Mouse (Mus musculus) mouse embryonic stem cell (cell line): ENCODE measurements around the gene Dgkz.

Source experiments
- in situ Hi-C, 2 experiments: fragments of 300-500 bp; cut with MboI; formaldehyde crosslinking; loops; 1 replicate in 1 of 2; 3 replicates in 1 of 2; pipeline ENCODE4 v1.14.3; 2019 to 2020; ENCODE audit warnings: low sequenced_read_pairs in 2 of 2, low pct_unique_long_range_greater_than_20kb in 1 of 2, mixed read lengths in 1 of 2; ENCODE audit not compliant: unreplicated experiment in 1 of 2

Gene Dgkz

DNA sequence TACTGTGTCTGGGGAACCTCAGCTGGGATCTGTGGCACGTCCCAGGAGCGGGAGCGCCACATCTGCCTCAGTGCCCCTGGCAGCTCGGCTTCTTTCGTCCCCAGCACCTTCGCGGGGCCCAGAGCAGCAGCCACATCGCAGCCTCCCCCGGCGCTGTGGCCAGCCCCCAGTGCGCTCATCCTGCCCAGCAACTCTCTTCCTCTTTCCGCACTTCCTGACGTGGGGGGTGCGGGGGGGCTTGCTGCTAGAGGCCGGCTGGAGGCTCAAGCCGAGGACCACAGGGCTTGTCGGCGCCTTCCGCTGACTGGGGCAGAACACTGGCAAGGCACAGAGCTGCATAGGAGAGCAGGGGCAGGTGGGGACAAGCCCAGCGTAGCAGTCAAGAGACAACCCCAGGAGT lies 10.2 kb downstream of the Dgkz start:
- in situ Hi-C loops, result no loop called here

DNA sequence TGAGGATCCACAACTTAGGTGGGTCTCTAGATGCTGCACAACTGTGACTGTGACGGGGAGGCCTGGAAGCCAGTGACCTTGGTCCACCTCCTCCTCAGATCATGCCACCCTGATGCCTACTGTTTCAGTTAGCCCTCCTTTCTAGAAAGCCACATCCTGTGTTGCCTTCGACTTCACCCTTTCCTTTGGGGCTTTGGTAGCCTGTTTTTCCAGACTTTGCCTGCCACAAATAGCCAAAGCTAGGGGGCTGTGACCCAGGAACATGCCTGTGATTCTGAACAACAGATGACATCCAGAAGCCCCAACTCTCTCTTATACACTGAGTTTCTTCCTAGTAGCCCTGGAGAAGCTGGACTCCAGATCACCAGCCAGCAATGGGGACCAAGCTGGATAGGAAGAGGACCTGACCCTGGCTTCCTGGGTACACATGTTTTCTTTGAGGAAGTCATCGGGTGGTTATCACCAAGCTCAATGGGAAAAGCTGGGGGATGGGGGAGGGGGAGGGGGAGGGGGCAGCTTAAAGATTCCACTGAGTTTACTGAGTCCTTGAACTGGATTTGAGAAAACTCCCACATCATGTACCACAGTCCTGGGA lies 11.0 kb downstream of the Dgkz start:
- in situ Hi-C loops, result no loop called here

DNA sequence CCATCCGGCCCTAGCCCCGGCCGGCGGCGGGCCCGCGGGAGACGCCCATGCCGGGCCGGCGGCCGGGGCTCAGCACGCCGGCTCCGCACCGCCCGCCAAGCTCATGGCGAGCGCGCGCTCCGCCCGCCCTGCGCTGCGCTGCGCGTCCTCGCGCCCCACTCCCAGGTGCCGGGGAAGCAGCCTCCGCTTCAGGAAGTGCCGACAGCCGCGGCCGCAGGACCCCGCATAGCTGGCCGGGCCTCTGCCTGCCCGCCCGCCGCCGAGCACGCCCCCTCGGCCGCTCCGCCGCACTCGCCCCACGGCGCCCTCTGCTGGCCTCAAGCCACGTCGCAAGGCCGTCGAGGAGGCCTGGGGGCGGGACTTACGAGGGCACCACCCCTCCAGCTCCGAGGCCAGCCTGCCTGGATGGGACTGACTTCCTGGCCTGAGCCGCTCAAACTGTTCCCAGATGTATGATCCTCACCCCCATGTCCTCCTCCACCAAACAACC lies 12.2 kb downstream of the Dgkz start:
- in situ Hi-C loops, result no loop called here

DNA sequence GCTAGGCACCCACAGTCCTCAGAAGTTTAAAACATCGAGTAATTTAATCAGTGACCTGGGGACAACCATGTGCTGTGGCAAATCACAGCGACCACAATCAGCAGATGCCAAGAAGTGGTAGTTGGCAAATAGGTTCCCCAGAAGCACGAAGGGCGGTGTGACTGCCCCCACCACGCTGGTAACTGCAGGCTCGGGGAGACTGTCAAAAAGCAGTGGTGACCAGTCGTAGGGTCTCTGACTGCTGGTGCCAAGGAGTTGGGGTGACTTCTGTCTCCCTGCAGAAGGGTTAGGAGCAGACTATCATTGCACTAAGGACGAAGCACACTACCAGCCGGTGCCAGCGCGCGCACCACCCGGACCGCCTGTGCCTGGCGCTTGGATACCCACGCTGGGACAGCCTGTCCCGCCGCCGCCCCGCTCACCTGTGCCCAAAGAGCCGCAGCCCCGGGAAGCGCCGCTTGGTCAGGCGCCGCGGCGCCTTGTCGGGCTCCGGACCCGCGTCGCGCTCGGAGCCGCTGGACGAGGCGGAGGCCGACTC lies 12.7 kb downstream of the Dgkz start:
- in situ Hi-C loops, result no loop called here

DNA sequence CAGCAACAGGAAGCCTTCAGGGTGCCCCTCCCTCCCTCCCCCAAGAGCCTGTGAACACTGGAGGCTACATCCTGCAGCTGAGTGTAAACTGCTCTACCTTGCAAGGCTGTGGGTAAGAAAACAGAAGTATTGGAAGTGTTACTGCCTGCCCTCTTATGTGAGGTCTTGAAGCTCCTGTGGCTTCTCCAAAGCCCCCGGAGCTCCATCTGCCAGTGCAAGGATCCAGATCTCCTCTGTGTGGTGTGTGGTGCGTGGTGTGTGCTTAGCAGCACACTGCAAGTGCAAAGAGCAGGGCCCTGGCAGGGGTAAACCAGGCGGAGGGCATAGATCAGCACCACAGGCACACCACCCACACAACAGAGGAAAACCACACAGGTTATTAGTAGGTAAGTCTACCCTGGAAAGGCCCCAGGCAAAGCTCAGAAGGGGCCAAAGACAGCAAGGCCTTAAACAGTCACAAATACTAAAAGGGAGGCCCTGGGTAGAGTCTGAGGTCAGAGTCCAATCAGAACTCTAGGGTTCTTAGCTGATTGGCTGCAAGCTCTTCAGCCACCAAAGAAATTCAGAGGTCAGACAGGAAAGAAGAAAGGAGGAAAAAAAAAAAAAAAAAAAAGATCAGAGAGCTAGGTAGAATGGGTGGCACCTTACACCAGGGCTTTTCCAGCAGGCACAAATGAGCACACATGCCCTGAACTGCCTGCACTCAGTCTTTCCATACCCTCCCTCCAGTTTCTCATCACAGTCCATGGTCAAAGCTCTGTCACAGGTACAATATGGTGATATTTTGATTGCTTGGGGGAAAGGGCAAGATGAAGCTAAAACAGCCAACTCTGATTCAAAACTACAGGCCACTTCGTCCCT lies 13.5 kb downstream of the Dgkz start:
- in situ Hi-C loops, result no loop called here

DNA sequence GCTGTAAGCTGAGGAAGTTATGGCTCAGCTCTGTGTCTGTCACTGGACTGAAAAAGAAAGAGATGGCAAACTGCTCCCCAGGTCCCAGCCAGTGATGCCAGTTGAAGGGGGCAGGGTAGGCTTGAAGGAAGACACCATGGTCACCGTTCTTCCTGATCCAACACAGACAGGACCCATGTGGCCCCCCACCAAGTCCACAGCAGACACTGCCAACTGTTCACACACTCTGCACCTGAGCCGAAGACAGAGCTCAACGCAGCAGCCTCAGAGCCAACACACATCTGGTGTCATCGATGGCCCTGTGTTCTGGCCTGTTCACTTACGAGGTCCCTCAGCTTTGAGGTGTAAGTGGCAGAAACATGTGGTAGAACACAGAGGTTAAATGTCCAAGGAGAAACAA lies 15.2 kb downstream of the Dgkz start:
- in situ Hi-C loops, result no loop called here

DNA sequence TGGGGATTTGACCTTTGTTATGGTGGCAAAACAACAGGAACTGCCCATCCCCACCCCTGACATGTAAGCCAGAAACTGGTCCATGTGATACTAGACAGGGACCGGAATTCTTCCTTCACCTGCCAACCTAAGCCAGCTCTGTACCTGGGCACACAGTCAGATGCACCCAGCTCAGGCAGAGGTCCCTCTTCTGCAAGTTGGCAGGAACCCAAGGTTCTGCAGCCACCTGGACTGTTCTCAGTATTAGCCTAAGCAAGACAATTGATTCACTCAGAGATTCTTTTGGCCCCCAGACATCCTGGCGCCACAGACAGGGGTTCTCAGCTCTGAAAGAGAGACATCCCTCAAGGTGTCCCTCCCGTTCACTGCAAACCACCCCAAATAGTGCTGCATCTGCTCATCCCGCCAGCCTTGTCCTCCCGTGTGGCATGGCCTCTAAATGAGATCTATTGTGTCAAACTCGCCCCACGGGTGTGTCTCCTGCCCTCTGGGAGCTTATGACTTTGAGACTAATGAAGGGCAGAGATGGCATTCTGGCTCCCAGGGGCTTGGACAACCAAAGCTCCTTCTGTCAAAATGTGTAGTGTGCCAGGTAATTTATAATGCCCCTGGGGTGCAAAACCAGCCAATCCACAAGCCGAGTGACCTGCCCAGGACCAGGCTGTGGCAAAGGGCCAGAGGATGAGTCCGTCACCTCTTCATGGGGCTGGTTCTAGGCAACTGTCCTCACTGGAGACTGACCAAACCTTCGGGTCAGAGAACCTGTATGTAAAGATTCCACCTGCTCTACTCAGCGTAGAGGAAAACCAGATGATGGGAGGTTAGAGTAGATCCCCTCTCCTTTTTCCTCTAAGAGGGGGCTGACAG lies 15.9 kb downstream of the Dgkz start:
- in situ Hi-C loops, result no loop called here

DNA sequence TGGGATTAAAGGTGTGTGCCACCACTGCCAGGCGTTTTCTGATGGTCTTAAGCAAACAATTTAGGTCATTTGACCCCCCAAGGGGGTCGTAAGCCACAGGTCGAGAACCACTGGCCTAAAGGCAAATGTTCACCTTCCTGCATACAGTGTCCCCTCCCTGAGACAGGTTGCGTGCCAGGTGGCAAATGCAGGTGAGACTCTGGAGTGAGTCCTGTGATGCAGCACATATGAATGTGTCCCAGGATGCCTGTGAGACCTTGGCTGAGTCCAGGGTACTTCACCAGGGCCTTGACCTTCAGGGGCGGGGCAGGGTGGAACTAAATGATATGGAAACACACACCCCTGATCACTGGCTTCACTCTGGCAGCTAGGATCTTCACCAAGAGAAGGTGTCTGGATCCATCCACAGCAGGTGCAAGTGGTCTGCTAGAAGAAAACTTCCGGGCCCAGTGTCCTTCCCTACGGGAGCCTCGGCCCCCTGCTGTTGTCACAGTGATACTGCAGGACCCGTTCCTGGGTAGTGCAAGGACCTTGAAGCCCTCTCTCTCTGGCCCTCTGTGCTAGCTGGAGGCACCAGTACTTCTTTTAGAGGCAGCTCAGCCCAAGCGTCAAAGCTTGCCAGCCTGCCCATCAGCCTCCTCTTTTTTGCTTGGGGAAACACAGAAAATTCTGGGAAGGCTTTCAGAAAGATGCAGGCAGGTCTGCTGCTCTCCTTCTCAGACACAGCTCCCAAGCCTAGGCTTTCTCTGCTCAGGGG lies 16.8 kb downstream of the Dgkz start:
- in situ Hi-C loops, result no loop called here

DNA sequence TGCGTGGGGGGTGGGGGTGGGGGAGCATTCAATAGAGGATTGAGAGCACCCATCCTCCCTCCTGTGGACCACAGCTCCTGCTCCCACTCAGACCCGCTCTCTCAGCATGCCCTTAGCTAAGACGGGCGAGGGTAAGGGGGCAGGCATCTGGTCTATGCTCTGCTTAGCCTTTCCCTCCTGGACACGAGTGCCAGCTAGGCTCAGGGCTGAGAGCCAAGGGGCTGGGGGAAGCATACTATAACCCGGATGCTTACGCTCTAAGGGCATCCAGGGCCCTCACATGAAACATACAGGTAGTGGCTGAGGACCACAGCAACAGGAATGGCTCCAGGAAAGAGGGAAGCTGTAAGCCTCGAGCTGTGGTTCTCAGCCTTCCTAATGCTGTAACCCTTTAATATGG lies 17.6 kb downstream of the Dgkz start:
- in situ Hi-C loops, result no loop called here

DNA sequence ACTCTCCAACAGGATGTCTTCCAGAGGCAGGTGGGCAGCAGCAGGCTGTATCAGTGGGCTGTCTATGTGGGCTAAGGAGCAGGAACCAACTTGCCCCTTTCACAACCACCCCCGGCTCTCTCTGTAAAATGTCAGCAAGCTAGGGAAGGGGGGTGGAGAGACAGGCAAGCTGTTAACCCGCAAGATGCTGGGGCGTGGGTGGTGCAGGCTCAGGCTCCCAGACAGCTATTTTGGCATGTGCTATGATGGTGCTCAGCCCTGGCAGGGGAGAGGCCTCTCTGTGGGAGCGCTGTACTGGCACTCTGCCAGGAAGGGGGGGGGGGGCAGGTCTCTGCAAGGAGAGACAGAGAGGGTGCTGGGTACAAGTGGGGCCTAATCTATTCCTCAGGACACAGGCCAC lies 18.6 kb downstream of the Dgkz start:
- in situ Hi-C loops, result no loop called here

DNA sequence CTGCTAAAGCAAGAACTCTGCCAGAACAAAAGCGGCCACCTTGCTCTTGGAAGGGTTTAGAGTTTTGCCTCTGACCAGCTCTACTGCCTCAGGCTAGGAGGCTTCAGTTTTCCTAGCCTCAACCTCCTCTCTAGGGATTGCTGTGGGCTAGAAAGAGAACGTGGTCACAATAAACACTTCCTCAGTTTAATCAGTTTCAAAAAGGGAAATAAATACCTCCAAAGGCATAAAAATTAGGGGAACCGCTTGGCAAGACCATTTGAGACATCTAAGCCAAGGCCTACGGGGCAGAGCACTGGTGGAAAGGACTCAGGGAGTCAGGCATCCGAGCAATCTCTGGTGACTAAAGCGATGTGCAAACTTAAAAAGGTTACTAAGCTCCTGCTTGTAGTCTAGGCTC lies 19.8 kb downstream of the Dgkz start:
- in situ Hi-C loops, result no loop called here

DNA sequence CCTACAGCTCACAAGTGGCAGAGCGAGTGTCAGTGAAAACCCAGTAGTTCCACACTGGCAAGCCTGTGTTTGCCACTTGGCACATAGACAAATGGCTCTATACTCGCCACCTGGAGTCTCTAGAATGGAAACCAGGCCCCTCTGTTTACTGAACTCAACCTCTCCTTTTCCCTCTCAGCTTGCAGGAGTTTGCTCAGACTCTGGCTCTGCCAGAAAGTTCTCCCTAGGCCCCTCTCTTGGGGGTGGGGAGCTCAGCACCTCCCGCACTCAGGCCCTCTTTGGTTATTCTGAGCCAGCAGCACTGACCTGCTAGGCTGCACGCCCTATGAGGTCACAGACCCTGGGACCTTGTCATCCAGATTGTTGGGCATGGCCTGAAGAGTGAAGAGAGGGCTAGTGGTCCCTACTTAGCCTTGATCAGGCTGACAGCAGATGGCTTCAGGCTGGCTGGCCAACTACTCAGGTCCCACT lies 20.5 kb downstream of the Dgkz start:
- in situ Hi-C loops, result no loop called here

DNA sequence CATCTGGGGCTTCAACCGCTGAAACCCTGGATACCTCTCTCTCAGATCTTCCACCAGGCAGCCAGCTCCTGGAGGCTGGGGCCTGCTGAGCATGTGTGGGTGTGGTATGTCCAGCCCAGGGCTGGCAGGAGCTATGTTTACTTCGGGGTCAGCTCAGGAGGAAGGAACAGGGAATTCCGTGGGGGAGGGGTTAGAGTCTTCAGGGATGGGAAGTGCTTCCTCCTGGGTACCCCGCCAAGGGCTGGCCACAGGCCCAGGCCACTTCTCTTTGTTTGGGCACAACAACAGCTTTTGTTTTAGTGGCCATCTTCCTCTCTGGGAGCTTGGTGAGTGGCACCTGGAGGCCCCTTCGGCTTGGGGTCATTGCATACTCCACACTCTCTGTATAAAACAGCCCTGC lies 21.8 kb downstream of the Dgkz start:
- in situ Hi-C loops, result no loop called here

DNA sequence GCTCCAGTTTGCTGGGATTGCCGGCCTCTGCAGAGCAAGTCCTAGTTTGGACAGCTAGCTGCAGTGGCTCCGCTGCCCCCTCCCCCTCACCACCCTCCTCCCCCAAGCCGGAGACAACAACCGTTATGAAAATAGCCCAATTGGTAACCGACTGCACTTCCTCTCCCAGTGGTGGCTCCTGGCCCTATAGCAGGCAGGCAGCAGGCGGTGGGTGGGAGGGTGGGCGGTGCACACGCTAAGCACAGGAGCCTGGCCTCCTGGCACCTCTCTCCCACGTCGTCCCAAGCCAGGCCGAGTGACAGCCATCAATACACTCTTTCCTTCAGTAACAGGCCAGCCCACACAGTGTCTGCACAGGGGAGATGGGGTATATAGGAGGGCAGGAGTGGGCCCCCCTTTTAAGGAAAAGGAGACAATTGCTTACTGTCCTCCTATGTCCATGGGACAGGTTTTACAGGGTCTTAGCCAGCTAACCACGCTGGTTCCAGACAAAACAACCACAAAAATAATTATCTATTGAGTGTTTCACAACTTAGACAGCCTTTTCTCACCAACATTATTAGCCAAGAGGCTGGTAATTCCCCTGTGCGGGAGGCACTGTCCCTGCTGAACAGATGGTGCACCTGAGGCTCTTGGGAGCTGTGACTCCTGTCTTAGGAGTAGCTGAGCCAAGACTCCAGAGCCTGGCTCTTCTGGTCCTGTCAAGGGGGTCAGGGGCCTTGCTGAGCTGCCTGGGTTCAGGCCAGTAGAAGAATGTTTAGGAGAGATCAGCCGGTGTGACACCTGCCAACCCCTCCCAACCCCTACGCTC lies 25.2 kb downstream of the Dgkz start:
- in situ Hi-C loops, result no loop called here

DNA sequence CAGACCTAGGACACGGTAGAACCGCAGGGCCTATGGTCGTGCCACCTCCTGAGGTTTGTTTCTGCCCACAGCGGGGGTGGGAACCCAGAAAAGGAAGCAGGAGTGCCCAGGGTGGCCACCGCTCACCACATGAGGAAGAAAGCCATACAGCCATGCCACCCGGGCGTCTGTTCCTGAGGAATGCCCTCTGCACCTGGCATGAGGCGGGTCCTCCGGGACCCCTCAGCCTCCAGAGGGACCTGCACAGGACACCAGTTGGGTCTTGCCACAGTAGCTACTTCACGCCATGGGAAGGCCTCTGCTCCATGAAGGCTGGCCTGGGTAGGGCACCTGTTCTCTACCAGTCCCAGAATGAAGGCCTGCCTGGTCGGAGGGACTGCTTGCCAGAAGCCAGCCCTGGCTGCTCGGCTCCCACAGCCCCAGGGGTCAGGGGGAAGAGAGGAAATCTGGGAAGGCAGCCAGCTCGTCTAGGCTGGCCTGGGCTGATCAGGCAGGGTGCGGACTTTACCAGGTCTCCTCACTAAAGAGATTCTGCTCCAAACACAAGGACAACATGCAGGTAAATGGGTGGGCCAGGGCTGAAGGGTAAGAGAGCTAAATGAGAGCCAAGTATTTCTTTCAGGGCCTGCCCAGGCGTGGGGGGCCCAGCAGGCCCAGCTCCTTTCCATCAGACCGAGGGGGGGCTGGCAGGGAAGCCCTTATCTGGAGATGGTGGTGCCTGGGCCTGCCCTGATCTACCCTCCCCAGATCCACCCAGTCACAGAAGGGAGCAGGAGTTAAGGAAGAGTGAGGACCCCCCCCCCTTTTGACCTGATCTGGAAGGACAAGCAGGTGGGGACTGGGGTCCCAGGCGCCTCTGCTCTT lies 26.0 kb downstream of the Dgkz start:
- in situ Hi-C loops, result no loop called here

DNA sequence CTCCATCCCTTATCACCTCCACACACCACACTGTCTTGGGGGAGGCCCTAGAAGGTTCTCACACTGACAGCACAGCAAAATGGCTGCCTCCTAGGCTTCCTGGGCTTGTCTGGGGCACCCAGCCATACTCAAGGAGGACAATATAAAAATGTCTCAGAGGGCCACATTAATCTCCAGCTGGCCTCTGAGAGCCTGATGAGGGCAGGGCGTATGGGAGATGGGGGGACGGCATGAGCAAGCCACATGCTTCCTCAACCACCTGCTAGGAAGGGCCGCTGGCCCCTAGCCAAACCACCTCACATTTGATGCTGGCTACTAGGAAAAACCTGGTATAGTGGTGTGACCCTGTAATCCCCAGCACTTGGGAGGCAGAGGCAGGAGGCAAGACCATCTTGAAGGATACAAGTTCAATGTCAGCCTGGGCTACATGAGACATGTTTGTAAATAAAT lies 26.8 kb downstream of the Dgkz start:
- in situ Hi-C loops, result no loop called here

DNA sequence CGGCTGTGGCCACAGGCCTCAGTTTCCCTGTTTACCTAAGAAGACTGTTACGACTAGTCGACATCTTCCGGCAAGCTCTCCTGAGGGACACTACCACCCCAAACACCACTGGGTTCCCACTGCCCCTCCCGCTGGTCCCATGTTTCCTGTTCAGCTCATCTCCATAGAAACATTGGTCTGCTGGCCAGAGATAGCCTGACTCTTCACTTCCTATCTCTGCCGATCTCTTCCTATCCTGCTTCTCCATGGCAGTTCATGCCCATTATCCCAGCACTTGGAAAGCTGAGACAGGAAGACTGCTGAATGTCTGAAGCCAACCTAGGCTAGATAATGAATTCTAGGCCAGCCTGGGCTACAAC lies 27.5 kb downstream of the Dgkz start:
- in situ Hi-C loops, result no loop called here
